Mouse (Mus musculus) erythroblast, embryonic 14.5 days (primary cell): Measurements from ENCODE around the gene Rabep1.

Source experiments
- GATA1 ChIP-seq: IDR thresholded peaks from 2 replicates; pipeline ENCODE4 v1.6.1; 2012; ENCODE audit warnings: low read length, inconsistent platforms, mixed read lengths
- TAL1 ChIP-seq: IDR thresholded peaks from 3 replicates; pipeline ENCODE4 v1.6.1; 2012; ENCODE audit warnings: low read length, inconsistent platforms, mixed read lengths

- TF ChIP-seq TAL1 (no peak), GATA1 (no peak)
Observed at GRCm38 (mm10) chr11:70973947-70974346, 129.4 kb downstream of the Rabep1 start.
